Mouse (Mus musculus): ENCODE data around the gene Rsph4a.

DNA sequence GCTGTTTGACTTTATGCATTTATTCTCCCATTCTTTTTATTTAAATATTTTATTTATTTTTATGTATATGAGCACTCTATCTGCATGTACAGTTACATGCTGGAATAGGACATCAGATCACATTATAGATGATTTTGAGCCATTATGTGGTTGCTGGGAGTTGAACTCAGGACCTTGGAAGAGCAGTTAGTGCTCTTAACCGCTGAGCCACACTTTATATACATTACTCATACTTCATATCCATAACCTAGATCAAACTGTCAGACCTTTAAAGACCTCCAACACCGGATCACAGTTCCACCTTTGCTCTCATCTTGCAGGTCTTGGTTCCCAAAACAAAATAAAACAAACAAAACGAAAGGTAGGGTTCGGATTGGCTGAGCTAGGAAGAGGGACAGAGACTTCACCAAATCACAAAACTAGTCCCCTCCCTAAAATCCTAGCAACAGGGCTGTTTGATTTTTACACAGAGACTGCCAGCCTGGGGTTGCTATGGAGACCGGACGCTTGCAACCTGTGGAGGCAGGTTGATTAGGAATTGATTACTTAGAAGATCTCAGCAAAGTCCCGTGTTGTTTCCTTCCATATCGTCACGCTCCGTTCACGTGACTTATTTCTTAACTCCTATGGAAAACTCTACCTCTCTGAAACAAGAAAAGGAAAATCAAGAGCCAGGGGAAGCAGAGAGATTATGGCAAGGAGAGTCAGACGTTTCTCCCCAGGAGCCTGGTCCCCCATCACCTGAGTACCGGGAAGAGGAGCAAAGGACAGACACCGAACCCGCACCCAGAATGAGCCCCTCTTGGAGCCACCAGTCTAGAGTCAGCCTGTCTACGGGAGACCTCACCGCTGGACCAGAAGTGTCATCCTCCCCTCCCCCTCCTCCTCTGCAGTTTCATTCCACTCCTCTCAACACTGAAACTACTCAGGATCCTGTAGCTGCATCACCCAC is at the start of gene Rsph4a:
- no peak for TF ChIP-seq CTCF (IDR thresholded peaks at IDR 0.05; ENCODE audit: extremely low read depth, insufficient read depth, insufficient read length, insufficient replicate concordance)
- no peak for TF ChIP-seq POLR2A (IDR thresholded peaks at IDR 0.05; ENCODE audit: low read depth, low read length)
